Mouse (Mus musculus): Measurements from ENCODE around the gene Zfyve27. TPM values are rescaled to one million over a fixed set of nuclear protein-coding genes. Genes with fewer than 3 reads are reported as not detected.

Zfyve27 gene
- polyA plus RNA-seq, 1 experiment from 2014 or later, result 14.1 TPM

GRCm38 (mm10) chr19:42190494-42190893 is 26.7 kb downstream of the Zfyve27 start:
- H3K4me1 ChIP-seq (replicated peaks; ENCODE audit: control insufficient read depth, insufficient read depth), result no peaks in the 10 kb centered on the region
- H3K27ac ChIP-seq (replicated peaks), result no peak overlapping the region
- no peak overlapping the region for H3K4me2 ChIP-seq (replicated peaks; ENCODE audit: low read depth)
- no peak overlapping the region for H3K4me3 ChIP-seq (ENCODE audit: low read depth, low read length)
- 24% methylated on average over 5 of the region's 5 CpGs for WGBS
- no peak for TF ChIP-seq EP300 (optimal IDR thresholded peaks at IDR 0.05)
- TF ChIP-seq CTCF (IDR thresholded peaks at IDR 0.05; ENCODE audit: low read depth), result peak; percentile 89
- DNase-seq (ENCODE audit: low spot score) (peak; percentile 70), ATAC-seq (ENCODE audit: low FRiP score, low TSS enrichment) (peak; percentile 40; the same call in 1 of the 2 replicates)
- H3K9me3 ChIP-seq (ENCODE audit: control insufficient read depth, low read length), result no peaks in the 10 kb centered on the region
- H3K27me3 ChIP-seq (ENCODE audit: control insufficient read depth, insufficient read depth, low read length), result no peaks in the 10 kb centered on the region
- peaks cover 3% of the 10 kb centered on the region; the same call in 1 of the 2 replicates for H3K36me3 ChIP-seq (ENCODE audit: control insufficient read depth, insufficient read depth, low read length)
- H3K9ac ChIP-seq (ENCODE audit: low read length), result no peak overlapping the region

DNA sequence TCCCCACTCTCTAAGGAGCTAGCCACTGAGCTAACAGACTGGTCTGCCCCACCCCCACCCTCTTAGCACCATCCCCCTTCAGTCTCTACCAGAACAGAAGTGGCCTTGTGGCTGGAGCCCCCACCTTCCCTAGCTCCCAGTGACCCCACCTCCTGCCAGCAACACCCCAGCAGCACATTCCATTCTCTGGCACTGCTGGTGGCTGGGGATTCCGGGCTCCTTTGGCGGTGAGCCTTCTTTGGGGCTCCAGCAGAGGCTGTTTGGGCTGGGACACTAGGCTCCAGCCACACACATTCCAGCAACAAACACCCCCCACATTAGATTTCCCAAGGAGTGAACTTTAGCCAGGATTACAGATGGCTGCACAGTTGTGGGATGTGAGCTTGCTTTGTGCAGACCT is 29.6 kb downstream of the Zfyve27 start:
- Histone ChIP-seq H3K4me1 (replicated peaks; ENCODE audit: control insufficient read depth, insufficient read depth) (no peaks in the 10 kb centered on the region), H3K9me3 (ENCODE audit: control insufficient read depth, low read length) (no peaks in the 10 kb centered on the region), H3K4me2 (replicated peaks; ENCODE audit: low read depth) (no peak overlapping the region), H3K36me3 (ENCODE audit: control insufficient read depth, insufficient read depth, low read length) (no peaks in the 10 kb centered on the region; the same call in 1 of the 2 replicates), H3K9ac (ENCODE audit: low read length) (no peak overlapping the region), H3K27ac (replicated peaks) (no peak overlapping the region), H3K4me3 (ENCODE audit: low read depth, low read length) (no peak overlapping the region), H3K27me3 (ENCODE audit: control insufficient read depth, insufficient read depth, low read length) (no peaks in the 10 kb centered on the region)
- ATAC-seq (ENCODE audit: low FRiP score, low TSS enrichment) (no peak), DNase-seq (ENCODE audit: low spot score) (no peak)
- WGBS, result 75% methylated on average over 2 of the region's 2 CpGs
- TF ChIP-seq EP300 (optimal IDR thresholded peaks at IDR 0.05) (no peak), CTCF (IDR thresholded peaks at IDR 0.05; ENCODE audit: low read depth) (no peak)

DNA sequence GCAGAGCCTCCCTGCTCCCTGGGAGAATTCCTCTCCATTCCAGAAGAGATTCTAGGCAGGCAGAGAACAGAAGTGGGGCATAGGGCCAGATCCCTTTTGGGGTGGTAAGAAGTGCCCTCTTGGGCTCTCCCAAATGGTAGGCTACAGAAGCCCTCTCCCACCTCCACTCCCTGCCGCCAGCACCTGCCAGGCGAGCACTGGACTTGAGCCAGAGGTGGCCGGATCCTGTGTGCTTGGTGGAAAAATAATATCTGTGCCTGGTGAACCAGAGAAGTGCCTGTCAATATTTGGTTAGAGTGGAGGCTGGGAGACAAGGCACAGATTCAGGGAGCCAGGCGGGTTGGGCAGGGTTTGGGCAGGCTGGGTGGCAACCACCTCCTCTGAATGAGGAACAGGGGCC is 32.6 kb downstream of the Zfyve27 start:
- Histone ChIP-seq H3K27ac (replicated peaks) (no peak overlapping the region), H3K9ac (ENCODE audit: low read length) (no peak overlapping the region), H3K27me3 (ENCODE audit: control insufficient read depth, insufficient read depth, low read length) (peaks cover 5% of the 10 kb centered on the region; the same call in 1 of the 2 replicates), H3K36me3 (ENCODE audit: control insufficient read depth, insufficient read depth, low read length) (no peaks in the 10 kb centered on the region; the same call in 1 of the 2 replicates), H3K9me3 (ENCODE audit: control insufficient read depth, low read length) (no peaks in the 10 kb centered on the region), H3K4me2 (replicated peaks; ENCODE audit: low read depth) (no peak overlapping the region), H3K4me1 (replicated peaks; ENCODE audit: control insufficient read depth, insufficient read depth) (no peaks in the 10 kb centered on the region), H3K4me3 (ENCODE audit: low read depth, low read length) (no peak overlapping the region)
- WGBS, result 57% methylated on average over 4 of the region's 4 CpGs
- DNase-seq (ENCODE audit: low spot score) (peak; percentile 34), ATAC-seq (ENCODE audit: low FRiP score, low TSS enrichment) (no peak)
- no peak for TF ChIP-seq EP300 (optimal IDR thresholded peaks at IDR 0.05)
- TF ChIP-seq CTCF (IDR thresholded peaks at IDR 0.05; ENCODE audit: low read depth), result no peak

GRCm38 (mm10) chr19:42197066-42197465 is 33.3 kb downstream of the Zfyve27 start:
- no peak overlapping the region for H3K9ac ChIP-seq (ENCODE audit: low read length)
- no peak overlapping the region for H3K4me2 ChIP-seq (replicated peaks; ENCODE audit: low read depth)
- no peak overlapping the region for H3K4me3 ChIP-seq (ENCODE audit: low read depth, low read length)
- DNase-seq (ENCODE audit: low spot score), result no peak
- no peaks in the 10 kb centered on the region; the same call in 1 of the 2 replicates for H3K36me3 ChIP-seq (ENCODE audit: control insufficient read depth, insufficient read depth, low read length)
- no peak for TF ChIP-seq EP300 (optimal IDR thresholded peaks at IDR 0.05)
- TF ChIP-seq CTCF (IDR thresholded peaks at IDR 0.05; ENCODE audit: low read depth), result peak; percentile 50
- no peak for ATAC-seq (ENCODE audit: low FRiP score, low TSS enrichment)
- no peak overlapping the region for H3K27ac ChIP-seq (replicated peaks)
- no peaks in the 10 kb centered on the region for H3K9me3 ChIP-seq (ENCODE audit: control insufficient read depth, low read length)
- no peaks in the 10 kb centered on the region for H3K4me1 ChIP-seq (replicated peaks; ENCODE audit: control insufficient read depth, insufficient read depth)
- 47% methylated on average over 4 of the region's 4 CpGs for WGBS
- H3K27me3 ChIP-seq (ENCODE audit: control insufficient read depth, insufficient read depth, low read length), result peaks cover 12% of the 10 kb centered on the region; the same call in 1 of the 2 replicates

- no peaks in the 10 kb centered on the region for H3K9me3 ChIP-seq (ENCODE audit: control insufficient read depth, low read length)
- no peak overlapping the region for H3K27ac ChIP-seq (replicated peaks)
- WGBS, result 43% methylated on average over 11 of the region's 11 CpGs
- ATAC-seq (ENCODE audit: low FRiP score, low TSS enrichment) (no peak), DNase-seq (ENCODE audit: low spot score) (no peak)
- H3K4me2 ChIP-seq (replicated peaks; ENCODE audit: low read depth), result no peak overlapping the region
- H3K9ac ChIP-seq (ENCODE audit: low read length), result no peak overlapping the region
- no peak for TF ChIP-seq EP300 (optimal IDR thresholded peaks at IDR 0.05)
- TF ChIP-seq CTCF (IDR thresholded peaks at IDR 0.05; ENCODE audit: low read depth), result no peak
- H3K36me3 ChIP-seq (ENCODE audit: control insufficient read depth, insufficient read depth, low read length), result no peaks in the 10 kb centered on the region
- H3K27me3 ChIP-seq (ENCODE audit: control insufficient read depth, insufficient read depth, low read length), result peaks cover 15% of the 10 kb centered on the region; the same call in 1 of the 2 replicates
- no peak overlapping the region for H3K4me3 ChIP-seq (ENCODE audit: low read depth, low read length)
- H3K4me1 ChIP-seq (replicated peaks; ENCODE audit: control insufficient read depth, insufficient read depth), result no peaks in the 10 kb centered on the region
These were observed 34.3 kb downstream of the Zfyve27 start for GRCm38 (mm10) chr19:42198026-42198425.

DNA sequence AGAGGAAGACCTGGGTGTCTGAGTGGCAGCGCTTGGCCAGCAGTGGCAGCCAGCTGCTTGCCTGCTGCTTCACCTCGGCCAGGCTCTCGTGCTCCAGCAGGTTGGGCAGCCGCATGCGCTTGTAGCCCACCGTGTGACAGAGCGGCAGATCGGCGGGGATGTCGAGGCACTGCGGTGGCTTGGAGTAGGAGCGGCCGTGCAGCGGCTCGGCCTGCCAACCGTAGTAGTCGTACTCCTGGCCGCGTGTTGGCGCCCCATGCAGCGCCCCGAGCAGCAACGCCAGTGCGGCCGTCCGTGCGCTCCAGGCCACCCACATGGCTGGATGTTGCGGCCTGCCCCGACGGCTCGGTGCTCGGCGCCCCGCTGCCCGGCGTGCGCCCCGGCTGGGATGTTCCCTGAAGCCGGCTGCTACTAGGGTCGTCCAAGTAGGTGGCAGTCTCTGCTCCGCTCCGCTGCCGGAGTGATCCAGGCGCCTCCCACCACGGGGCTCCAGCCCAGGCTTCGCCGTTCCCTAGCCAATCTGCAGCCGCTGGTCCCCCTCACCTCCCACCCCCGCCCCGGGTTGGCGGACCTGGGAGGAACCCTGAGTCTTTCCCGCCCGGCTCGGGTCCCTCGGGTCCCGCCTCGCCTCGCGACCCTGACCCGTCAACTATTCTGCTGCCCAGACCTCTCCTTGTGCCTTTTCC is 38.1 kb downstream of the Zfyve27 start, which contains the start of gene Sfrp5:
Gene Sfrp5 (minus strand): TSS at position 557 of the 686 bp plus-strand sequence.
- Histone ChIP-seq H3K36me3 (ENCODE audit: control insufficient read depth, insufficient read depth, low read length) (no peaks in the 10 kb centered on the region), H3K4me2 (replicated peaks; ENCODE audit: low read depth) (0 out of 2 replicates have a peak within 1 kb of the TSS, but pooled peaks have one; percentile 3), H3K4me3 (ENCODE audit: low read depth, low read length) (peak within 1 kb of the TSS; percentile 13), H3K9me3 (ENCODE audit: control insufficient read depth, low read length) (no peaks in the 10 kb centered on the region), H3K27me3 (ENCODE audit: control insufficient read depth, insufficient read depth, low read length) (peaks cover 15% of the 10 kb centered on the region; the same call in 1 of the 2 replicates), H3K27ac (replicated peaks) (no peak within 1 kb of the TSS), H3K4me1 (replicated peaks; ENCODE audit: control insufficient read depth, insufficient read depth) (no peaks in the 10 kb centered on the region), H3K9ac (ENCODE audit: low read length) (no peak within 1 kb of the TSS)
- DNase-seq (ENCODE audit: low spot score) (no peak), ATAC-seq (ENCODE audit: low FRiP score, low TSS enrichment) (no peak)
- TF ChIP-seq CTCF (IDR thresholded peaks at IDR 0.05; ENCODE audit: low read depth) (no peak), EP300 (optimal IDR thresholded peaks at IDR 0.05) (no peak)
- 1% methylated on average over 58 of the region's 60 CpGs for WGBS

All from stomach, postnatal 0 days (tissue).